Mouse (Mus musculus): Measurements from ENCODE around the gene Hadha. TPM values are rescaled to one million over a fixed set of nuclear protein-coding genes. Genes with fewer than 3 reads are reported as not detected.
A peak's percentile ranks its signal among the peaks of the same experiment; 100 is the strongest.

Hadha gene
- polyA plus RNA-seq, 1 experiment from 2014 or later = 81.1 TPM

DNA sequence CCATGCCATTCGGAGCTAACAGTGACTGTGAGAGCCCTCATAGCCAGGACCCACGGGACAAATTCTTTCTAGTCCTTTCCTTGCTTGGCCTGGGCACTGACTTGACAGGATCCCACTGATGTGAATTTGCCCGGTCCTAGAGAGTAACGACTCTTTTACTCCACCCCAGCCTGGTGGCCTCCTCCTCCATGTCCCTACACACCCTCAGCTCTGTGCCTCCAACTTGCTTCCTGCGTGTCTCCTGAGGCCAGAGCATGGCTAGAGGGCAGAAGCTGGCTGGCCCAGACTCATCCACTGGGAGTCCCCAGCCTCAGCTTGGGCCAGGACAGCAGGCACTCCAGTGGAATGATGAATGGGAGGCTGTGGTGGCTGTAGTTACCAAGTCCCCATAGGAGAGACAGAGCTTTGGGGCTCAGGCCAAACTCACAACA is 47.3 kb downstream of the Hadha start:
- H3K4me3 ChIP-seq = peak overlapping the region; percentile 74
- WGBS = 4% methylated on average over 5 of the region's 5 CpGs
- H3K4me2 ChIP-seq = peak overlapping the region; percentile 86
- H3K36me3 ChIP-seq (ENCODE audit: poor library complexity, severe bottlenecking) = peaks cover 31% of the 10 kb centered on the region
- H3K9me3 ChIP-seq (replicated peaks) = no peaks in the 10 kb centered on the region
- H3K27me3 ChIP-seq = peaks cover 9% of the 10 kb centered on the region
- H3K4me1 ChIP-seq = peaks cover 59% of the 10 kb centered on the region
- H3K27ac ChIP-seq = peak overlapping the region; percentile 91
- ATAC-seq = no peak
- peak overlapping the region; percentile 91 for H3K9ac ChIP-seq

- Histone ChIP-seq H3K27ac (peak overlapping the region; percentile 91), H3K27me3 (peaks cover 5% of the 10 kb centered on the region; the same call in 1 of the 2 replicates), H3K4me3 (peak overlapping the region; percentile 74), H3K4me2 (peak overlapping the region; percentile 86), H3K9me3 (replicated peaks) (no peaks in the 10 kb centered on the region), H3K4me1 (peaks cover 59% of the 10 kb centered on the region), H3K9ac (peak overlapping the region; percentile 91), H3K36me3 (ENCODE audit: poor library complexity, severe bottlenecking) (peaks cover 27% of the 10 kb centered on the region)
- WGBS = 3% methylated on average over 7 of the region's 7 CpGs
- ATAC-seq = peak; percentile 44; the same call in 1 of the 2 replicates
Observed at GRCm38 (mm10) chr5:30107186-30107585, 47.8 kb downstream of the Hadha start.

DNA sequence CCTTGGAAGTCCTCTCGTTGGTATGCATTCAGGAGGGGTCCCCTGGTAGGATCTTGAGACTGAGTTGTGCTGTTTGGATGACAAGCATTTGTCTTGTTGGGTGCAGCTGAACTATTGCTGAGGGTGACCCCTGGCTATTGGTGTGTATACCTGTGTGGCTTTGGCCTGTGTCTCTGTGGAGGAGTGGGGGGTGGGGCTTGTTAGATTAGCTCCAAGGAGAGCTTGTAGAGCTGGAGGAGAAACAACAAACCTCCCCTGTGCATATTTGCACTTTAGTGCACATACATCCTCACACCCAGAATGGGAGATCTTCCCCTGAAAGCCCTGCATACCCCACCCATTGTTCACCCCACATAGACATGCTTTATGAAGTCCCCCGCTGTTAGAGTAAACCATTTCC is 48.2 kb downstream of the Hadha start:
- Histone ChIP-seq H3K9ac (peak overlapping the region; percentile 91; the same call in 1 of the 2 replicates), H3K9me3 (replicated peaks) (no peaks in the 10 kb centered on the region), H3K27ac (peak overlapping the region; percentile 91), H3K4me3 (peak overlapping the region; percentile 74), H3K4me2 (peak overlapping the region; percentile 86), H3K27me3 (0 out of 2 replicates have a peak, but pooled peaks cover 4% of the 10 kb centered on the region), H3K36me3 (ENCODE audit: poor library complexity, severe bottlenecking) (peaks cover 24% of the 10 kb centered on the region), H3K4me1 (peaks cover 58% of the 10 kb centered on the region)
- 4% methylated on average over 2 of the region's 2 CpGs for WGBS
- no peak for ATAC-seq

GRCm38 (mm10) chr5:30105668-30106300 is 49.2 kb downstream of the Hadha start, which contains the start of gene 3110082J24Rik:
Gene 3110082J24Rik (minus strand): TSS chr5:30106086.
- peak; percentile 71 for ATAC-seq
- Histone ChIP-seq H3K4me2 (peak within 1 kb of the TSS; percentile 86), H3K9me3 (replicated peaks) (no peaks in the 10 kb centered on the region), H3K4me3 (peak within 1 kb of the TSS; percentile 74), H3K27me3 (0 out of 2 replicates have a peak, but pooled peaks cover 4% of the 10 kb centered on the region), H3K4me1 (peaks cover 48% of the 10 kb centered on the region), H3K36me3 (ENCODE audit: poor library complexity, severe bottlenecking) (peaks cover 16% of the 10 kb centered on the region), H3K27ac (peak within 1 kb of the TSS; percentile 91), H3K9ac (peak within 1 kb of the TSS; percentile 91)
- WGBS = 1% methylated on average over 29 of the region's 29 CpGs

GRCm38 (mm10) chr5:30104841-30105667 is 49.9 kb downstream of the Hadha start, which contains the start of gene Garem2:
Gene Garem2 (plus strand): TSS chr5:30105161.
- 2% methylated on average over 55 of the region's 65 CpGs for WGBS
- peak within 1 kb of the TSS; percentile 74 for H3K4me3 ChIP-seq
- peaks cover 16% of the 10 kb centered on the region for H3K36me3 ChIP-seq (ENCODE audit: poor library complexity, severe bottlenecking)
- ATAC-seq = peak; percentile 58
- H3K4me2 ChIP-seq = peak within 1 kb of the TSS; percentile 86
- peak within 1 kb of the TSS; percentile 91 for H3K27ac ChIP-seq
- 0 out of 2 replicates have a peak, but pooled peaks cover 4% of the 10 kb centered on the region for H3K27me3 ChIP-seq
- peak within 1 kb of the TSS; percentile 91 for H3K9ac ChIP-seq
- H3K4me1 ChIP-seq = peaks cover 41% of the 10 kb centered on the region
- H3K9me3 ChIP-seq (replicated peaks) = no peaks in the 10 kb centered on the region

DNA sequence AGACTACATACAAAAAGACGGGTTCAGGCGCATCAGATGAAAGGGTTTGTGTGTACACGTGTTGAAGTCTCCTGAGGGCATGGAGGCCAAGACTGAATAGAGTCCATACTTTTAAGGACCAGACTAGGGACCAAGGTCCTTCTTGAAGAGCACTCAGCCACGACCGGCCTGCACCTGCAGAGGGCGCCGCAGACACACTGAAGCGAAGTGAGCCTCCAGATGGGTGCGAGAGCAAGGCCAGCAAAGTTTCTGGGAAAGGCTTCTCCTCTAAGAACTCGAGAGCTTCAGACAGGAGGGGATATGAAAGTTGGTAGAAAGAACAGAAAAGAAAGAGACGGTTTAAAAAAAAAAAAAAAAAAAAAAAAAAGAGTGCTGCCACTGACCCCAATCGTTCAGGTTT is 50.6 kb downstream of the Hadha start:
- WGBS = under 1% methylated on average over 11 of the region's 12 CpGs

GRCm38 (mm10) chr5:30103340-30103739 is 51.6 kb downstream of the Hadha start:
- no peak overlapping the region for H3K27ac ChIP-seq
- H3K4me3 ChIP-seq = no peak overlapping the region
- WGBS = 76% methylated on average over 3 of the region's 3 CpGs
- no peaks in the 10 kb centered on the region for H3K9me3 ChIP-seq (replicated peaks)
- no peak overlapping the region for H3K4me2 ChIP-seq
- H3K27me3 ChIP-seq = no peaks in the 10 kb centered on the region
- H3K36me3 ChIP-seq (ENCODE audit: poor library complexity, severe bottlenecking) = peaks cover 3% of the 10 kb centered on the region; the same call in 1 of the 2 replicates
- H3K4me1 ChIP-seq = peaks cover 24% of the 10 kb centered on the region
- no peak for ATAC-seq
- H3K9ac ChIP-seq = no peak overlapping the region

More for the DNA sequence above, 50.6 kb downstream of the Hadha start:
- H3K27ac ChIP-seq = no peak overlapping the region
- ATAC-seq = no peak
- H3K4me3 ChIP-seq = peak overlapping the region; percentile 74
- no peaks in the 10 kb centered on the region for H3K27me3 ChIP-seq
- H3K9me3 ChIP-seq (replicated peaks) = no peaks in the 10 kb centered on the region
- H3K9ac ChIP-seq = no peak overlapping the region
- H3K4me2 ChIP-seq = peak overlapping the region; percentile 86
- H3K4me1 ChIP-seq = peaks cover 34% of the 10 kb centered on the region
- H3K36me3 ChIP-seq (ENCODE audit: poor library complexity, severe bottlenecking) = peaks cover 13% of the 10 kb centered on the region; the same call in 1 of the 2 replicates

DNA sequence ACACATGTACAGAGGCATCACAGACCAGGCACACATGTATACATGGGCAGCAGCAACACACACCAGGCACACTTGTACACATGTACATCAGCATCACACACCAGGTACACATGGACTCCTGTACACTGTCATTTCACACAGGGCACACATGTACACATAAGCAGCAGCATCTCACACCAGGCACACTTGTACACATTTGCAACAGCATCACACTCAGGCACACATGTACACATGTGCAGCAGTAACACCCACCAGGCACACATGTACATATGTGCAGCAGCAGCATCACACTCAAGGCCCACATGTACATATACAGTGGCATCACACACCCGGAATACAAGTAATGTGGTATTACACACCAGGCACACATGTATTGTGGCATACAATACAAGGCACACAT is 56.7 kb downstream of the Hadha start:
- no peak overlapping the region for H3K4me3 ChIP-seq
- no peak overlapping the region for H3K27ac ChIP-seq
- H3K27me3 ChIP-seq = no peaks in the 10 kb centered on the region
- ATAC-seq = no peak
- H3K4me2 ChIP-seq = no peak overlapping the region
- H3K9me3 ChIP-seq (replicated peaks) = no peaks in the 10 kb centered on the region
- H3K4me1 ChIP-seq = no peaks in the 10 kb centered on the region
- H3K9ac ChIP-seq = no peak overlapping the region
- H3K36me3 ChIP-seq (ENCODE audit: poor library complexity, severe bottlenecking) = no peaks in the 10 kb centered on the region
- 100% methylated on average over 1 of the region's 1 CpGs for WGBS

DNA sequence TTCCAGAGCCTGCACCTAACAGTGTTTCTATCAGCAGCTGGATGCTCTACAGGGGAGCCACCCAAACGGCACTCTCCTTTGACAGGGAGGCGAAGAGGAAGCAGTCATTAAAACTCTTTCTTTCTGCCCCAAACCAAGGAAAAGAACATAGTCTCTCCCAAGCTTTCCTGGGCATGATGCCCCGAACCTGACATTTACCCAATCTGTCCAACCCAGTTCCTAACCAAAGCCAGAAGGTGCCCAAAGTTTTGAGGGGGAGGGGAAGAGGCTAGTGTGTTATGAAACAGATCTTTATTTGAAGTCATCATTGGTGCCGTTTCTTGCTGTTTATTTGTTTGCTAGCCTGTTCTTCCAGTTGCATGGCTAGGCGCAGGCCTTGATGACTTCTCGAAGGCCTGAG is 59.2 kb downstream of the Hadha start:
- H3K9me3 ChIP-seq (replicated peaks) = no peaks in the 10 kb centered on the region
- WGBS = 76% methylated on average over 6 of the region's 6 CpGs
- H3K9ac ChIP-seq = no peak overlapping the region
- no peaks in the 10 kb centered on the region for H3K4me1 ChIP-seq
- ATAC-seq = no peak
- no peak overlapping the region for H3K4me2 ChIP-seq
- H3K4me3 ChIP-seq = no peak overlapping the region
- H3K36me3 ChIP-seq (ENCODE audit: poor library complexity, severe bottlenecking) = no peaks in the 10 kb centered on the region
- H3K27me3 ChIP-seq = no peaks in the 10 kb centered on the region
- no peak overlapping the region for H3K27ac ChIP-seq

- 62% methylated on average over 2 of the region's 2 CpGs for WGBS
- no peak overlapping the region for H3K9ac ChIP-seq
- ATAC-seq = no peak
- no peaks in the 10 kb centered on the region for H3K36me3 ChIP-seq (ENCODE audit: poor library complexity, severe bottlenecking)
- H3K4me2 ChIP-seq = no peak overlapping the region
- H3K4me3 ChIP-seq = no peak overlapping the region
- no peaks in the 10 kb centered on the region for H3K27me3 ChIP-seq
- H3K9me3 ChIP-seq (replicated peaks) = no peaks in the 10 kb centered on the region
- H3K4me1 ChIP-seq = no peaks in the 10 kb centered on the region
- H3K27ac ChIP-seq = no peak overlapping the region
Observed at GRCm38 (mm10) chr5:30094399-30094798, 60.6 kb downstream of the Hadha start.

DNA sequence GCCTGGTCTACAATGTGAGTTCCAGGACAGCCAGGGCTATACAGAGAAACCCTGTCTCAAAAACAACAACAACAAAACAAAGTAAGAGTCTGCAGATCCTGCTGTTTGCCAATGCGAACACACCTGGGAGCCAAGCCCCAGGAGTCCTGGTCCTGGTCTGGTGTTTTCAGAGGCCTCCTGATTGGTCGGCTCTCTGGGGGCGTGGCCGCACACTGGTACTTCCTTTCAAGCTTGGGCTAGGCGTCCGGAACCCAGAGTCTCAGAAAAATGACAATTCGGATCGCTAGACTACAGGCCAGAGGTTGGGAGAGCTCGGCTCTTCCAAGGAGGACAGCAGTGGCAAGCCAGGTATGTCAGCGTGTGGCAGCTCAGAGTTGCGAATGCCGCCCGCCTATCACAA is 62.3 kb downstream of the Hadha start:
- ATAC-seq = no peak
- H3K27ac ChIP-seq = no peak overlapping the region
- 69% methylated on average over 13 of the region's 13 CpGs for WGBS

More for the DNA sequence above, 62.3 kb downstream of the Hadha start:
- no peaks in the 10 kb centered on the region for H3K36me3 ChIP-seq (ENCODE audit: poor library complexity, severe bottlenecking)
- no peak overlapping the region for H3K4me2 ChIP-seq
- no peaks in the 10 kb centered on the region for H3K9me3 ChIP-seq (replicated peaks)
- H3K4me1 ChIP-seq = no peaks in the 10 kb centered on the region
- H3K27me3 ChIP-seq = no peaks in the 10 kb centered on the region
- no peak overlapping the region for H3K9ac ChIP-seq
- no peak overlapping the region for H3K4me3 ChIP-seq

Data from forebrain, embryonic 13.5 days (tissue).